Mouse (Mus musculus) heart, postnatal 0 days (tissue): Measurements from ENCODE around the gene Zcchc9.

Source experiments
- CTCF ChIP-seq: IDR thresholded peaks from 2 replicates; pipeline ENCODE4 v1.5.1; 2016; ENCODE audit warnings: antibody characterized with exemption, control low read depth, low read depth
- EP300 ChIP-seq: IDR thresholded peaks from 2 replicates; pipeline ENCODE4 v1.6.1; 2016; ENCODE audit warnings: antibody characterized with exemption, low read depth

DNA sequence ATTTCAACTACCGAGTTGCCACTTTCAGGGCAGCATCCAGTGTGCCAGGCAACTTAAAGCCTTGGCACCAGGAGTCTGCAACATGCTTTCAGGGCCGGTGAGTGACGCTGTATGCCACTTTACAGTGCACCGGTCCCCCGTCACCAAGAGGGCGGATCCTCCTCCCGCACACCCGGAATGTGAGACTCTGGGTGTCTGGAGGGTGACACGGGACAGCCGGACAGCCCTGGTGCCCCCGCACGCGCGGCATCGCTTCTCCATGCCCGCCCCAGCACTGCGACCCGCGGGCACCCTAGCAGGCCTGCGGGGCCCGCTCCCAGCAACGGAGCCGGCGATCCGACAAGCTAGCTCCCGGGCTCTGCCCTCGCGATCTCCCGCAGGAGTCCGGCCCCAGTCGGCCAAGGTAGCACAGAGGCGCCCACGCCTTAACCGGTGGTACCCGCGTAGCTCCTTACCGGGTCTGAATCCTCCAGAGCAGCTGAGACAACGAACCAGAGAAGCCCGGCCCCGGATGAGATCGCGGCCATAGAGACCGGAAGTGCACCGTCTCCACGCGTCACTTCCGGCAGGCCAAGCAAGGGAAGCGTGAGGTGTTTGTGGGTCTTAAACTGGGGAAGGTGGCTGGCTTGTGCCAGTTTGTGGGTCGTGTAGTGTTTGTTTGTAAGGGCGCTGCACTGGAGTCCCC, at the start of gene Zcchc9:
- TF ChIP-seq CTCF: peak; percentile 31
- no peak for TF ChIP-seq EP300
